Mouse (Mus musculus): Measurements from ENCODE around the gene Mfng.

Gene Mfng

DNA sequence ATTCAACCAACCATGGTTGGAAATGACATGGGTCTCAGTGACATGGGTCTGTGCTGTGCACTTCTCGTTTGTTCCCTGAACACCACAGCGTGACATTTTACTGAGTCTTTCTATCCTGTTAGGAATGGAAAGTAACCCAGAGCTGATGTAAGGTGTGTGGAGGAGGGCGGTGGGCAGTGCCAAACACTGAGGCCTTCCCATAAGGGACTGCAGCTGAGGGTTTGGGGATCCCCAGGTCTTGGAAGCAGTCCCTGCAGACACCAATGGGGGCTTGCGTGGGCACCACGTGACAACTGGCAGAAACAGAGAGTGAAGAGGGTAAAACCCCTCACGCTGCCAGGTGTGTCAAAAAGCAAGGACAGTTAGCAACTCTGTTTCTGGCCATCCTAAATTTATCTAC is 15.1 kb downstream of the Mfng start:
- DNase-seq (ENCODE audit: extremely low read depth, low read depth): no peak

- DNase-seq (ENCODE audit: extremely low read depth, low read depth): no peak
Observed at GRCm38 (mm10) chr15:78755966-78756725, 17.1 kb downstream of the Mfng start.

GRCm38 (mm10) chr15:78755226-78755625 is 18.0 kb downstream of the Mfng start:
- no peak for DNase-seq (ENCODE audit: extremely low read depth, low read depth)

DNA sequence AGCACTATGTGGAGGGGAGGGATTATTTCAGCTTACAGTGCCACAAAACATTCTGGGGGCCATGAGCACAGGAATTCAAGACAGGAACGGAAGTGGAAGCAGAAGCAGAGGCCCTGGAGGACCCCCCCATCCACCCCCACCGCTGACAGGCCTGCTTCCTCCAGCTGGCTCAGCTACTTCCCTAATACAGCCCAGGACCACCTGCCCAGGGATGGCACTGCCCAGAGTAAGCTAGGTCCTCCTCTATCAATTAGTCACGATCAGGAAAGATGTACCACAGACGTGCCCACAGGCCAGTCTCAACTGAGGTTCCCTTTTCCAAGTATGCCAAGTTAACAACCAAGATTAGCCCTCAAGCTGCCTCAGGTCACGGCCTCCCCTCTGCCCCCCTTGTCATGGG is 19.1 kb downstream of the Mfng start:
- no peak for DNase-seq (ENCODE audit: extremely low read depth, low read depth)

GRCm38 (mm10) chr15:78752991-78753390 is 20.3 kb downstream of the Mfng start:
- DNase-seq (ENCODE audit: extremely low read depth, low read depth): no peak

DNA sequence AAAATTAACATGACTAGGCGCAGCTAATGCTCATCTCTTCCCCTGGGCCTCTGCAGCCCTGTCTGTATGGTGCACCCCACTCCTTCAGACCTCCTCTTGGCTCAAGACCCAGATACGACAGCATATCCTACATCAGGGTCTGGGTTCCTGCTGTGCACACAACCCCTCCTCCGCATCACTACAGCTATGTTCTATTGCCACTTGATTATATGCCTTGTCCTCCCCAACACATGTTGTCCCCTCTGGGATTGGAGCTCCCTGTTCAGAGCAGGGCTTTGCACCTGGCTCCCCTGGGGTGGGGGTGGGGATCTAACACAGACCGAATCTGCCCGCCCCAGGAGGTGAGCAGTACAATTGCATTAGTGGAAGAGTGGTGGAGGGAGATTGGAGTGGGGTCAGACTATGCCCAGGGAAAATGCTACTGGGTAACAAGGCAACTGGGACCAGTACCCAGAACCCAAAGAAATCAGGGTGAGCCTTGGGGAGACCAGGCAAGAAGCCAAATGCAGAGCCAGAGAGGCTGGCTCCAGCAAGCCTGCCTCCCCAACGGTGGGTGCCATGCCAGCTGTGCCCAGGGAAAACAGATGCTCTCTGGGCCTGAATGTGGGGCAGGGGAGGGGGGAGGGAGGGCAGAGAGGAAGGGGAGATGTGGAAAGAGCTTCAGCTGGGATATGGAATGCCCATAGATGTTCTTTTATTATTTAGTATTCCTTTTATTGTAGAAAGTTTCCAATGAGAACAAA is 22.5 kb downstream of the Mfng start:
- no peak for DNase-seq (ENCODE audit: extremely low read depth, low read depth)

DNA sequence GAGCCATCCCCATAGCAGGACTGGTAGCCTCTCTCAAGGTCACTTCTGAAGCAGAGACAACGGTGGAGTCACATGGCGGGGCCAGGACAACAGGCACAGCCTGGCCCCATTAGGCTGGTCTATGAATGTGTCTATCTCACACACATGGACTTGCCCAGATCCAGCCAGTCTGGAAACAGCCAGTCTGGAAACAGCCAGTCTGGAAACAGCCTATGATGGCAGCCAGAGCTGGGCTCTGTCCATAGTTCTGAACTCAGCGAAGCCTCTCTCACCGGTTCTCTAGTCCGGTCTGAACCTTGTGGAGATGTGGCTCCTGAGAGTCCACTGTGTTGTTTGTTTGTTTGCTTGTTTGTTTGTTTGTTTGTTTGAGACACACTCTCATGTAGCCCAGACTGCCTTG is 23.4 kb downstream of the Mfng start:
- DNase-seq (ENCODE audit: extremely low read depth, low read depth): no peak

DNA sequence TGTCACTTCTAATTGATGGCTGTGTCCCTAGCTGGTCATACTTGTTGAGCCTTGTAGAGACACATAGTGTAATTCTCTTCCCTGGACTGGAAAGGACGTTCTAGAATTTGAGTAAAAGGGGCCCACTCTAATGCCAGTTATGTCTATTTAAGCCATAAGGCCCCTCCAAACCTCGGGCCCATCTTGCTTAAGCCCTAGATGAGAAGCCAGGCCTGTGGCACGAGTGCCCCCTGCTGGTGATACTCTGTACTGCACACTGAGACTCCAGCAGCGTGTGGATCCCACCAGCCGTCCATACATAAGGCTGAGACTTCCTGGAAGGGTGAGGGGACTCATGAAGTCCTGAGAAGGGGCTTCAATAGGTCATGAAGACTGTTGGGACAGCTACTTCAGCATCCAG is 29.1 kb downstream of the Mfng start:
- DNase-seq (ENCODE audit: extremely low read depth, low read depth): no peak

- no peak for DNase-seq (ENCODE audit: extremely low read depth, low read depth)
Observed at GRCm38 (mm10) chr15:78742831-78743230, 30.4 kb downstream of the Mfng start.

DNA sequence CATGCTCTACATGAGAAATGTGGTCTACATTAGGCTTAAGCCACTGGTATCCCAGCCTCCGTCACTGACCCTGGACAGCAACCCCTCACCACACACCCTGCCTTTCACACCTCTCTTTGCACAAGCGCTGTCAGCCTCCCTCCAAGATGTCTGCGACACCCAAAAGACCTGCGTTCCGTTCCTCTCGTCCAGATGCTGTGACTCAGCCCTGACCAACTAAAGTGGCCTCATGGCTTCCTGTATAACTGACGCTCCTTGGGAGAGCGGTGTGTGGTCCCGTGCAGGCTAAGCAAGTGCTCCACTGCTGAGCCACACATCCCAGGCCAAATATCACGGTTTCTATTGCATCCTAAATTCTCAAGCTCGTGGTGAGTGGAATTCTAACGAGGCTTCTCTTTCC is 32.6 kb downstream of the Mfng start:
- DNase-seq (ENCODE audit: extremely low read depth, low read depth): no peak

DNA sequence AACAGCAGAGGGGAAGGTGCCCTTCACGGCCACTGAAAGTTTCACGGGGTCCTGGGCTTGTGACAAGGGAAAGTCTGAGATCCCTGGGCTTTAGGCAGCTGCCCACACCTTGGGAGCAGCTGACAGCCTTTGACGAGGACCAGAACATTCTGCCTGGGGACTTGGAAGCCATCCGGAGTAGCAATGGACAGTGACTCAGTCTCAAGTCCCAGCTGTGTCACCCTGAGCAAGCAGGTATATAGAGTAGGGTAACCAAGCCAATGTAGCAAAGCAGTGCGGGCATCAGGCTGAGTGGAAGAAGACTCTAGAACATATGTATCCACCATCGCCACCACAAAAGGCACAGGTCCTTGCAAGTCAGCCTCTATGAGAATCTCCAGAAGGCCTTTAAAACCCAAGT is 36.1 kb downstream of the Mfng start:
- no peak for DNase-seq (ENCODE audit: extremely low read depth, low read depth)

GRCm38 (mm10) chr15:78736681-78737100 is 36.6 kb downstream of the Mfng start:
- no peak for DNase-seq (ENCODE audit: extremely low read depth, low read depth)

GRCm38 (mm10) chr15:78736181-78736579 is 37.1 kb downstream of the Mfng start:
- DNase-seq (ENCODE audit: extremely low read depth, low read depth): no peak

DNA sequence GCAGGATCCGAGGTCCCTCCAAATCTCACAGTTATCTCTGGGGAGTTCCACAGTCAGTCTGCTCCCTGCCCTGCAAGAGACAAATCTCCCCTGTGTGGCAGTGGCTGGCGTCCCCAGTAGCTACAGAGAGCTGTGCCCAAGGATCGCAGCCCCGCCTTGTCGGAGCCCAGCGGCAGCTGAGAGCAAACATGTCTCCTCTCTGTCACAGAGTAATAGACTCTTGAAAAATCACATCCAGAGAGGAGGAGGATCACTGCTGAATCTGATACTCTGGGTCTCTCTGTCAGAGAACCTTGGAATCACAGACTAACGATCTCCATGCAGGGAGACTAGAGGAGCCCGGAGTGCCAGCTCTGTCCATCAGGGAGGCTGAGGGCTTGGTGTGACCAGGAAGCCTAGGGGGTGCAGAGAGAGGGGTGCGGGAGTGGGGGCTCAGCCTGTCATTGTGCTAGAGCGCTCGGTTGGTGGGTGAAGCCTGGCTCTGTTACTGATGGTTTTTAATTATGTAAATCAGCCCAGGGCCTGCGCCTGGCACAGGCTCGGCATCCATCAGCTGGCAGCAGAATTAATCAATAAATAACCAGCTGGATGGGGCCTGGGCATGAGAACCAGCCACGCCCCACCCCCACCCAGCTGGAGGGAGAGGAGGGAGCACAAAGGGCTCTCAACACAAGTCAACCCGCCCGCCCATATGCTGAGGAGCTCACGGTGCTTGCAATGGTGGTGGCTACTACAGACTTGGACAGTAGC is 37.7 kb downstream of the Mfng start:
- no peak for DNase-seq (ENCODE audit: extremely low read depth, low read depth)

GRCm38 (mm10) chr15:78731830-78732229 is 41.4 kb downstream of the Mfng start:
- no peak for DNase-seq (ENCODE audit: extremely low read depth, low read depth)

GRCm38 (mm10) chr15:78730315-78731049 is 42.8 kb downstream of the Mfng start:
- no peak for DNase-seq (ENCODE audit: extremely low read depth, low read depth)

DNA sequence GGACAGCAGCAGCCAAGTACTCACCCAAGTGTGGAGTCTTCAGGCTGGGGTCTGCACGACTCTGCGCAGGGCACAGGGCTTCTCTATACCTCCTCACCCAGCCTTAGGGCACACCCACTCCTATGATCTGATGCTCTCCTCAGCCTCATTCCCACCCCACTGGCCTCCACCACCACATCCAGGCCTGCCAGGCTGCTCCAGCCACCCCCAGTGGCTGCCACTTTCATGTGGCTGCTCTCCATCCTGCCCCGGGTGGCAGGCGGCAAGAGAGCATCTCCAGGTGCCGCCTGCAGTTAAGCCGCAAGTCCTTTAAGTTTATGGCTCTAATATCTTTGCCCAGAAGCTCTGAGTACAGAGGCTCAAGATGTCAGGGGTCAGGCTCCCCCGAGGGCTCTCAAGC is 46.6 kb downstream of the Mfng start:
- no peak for DNase-seq (ENCODE audit: extremely low read depth, low read depth)

GRCm38 (mm10) chr15:78720532-78720931 is 52.7 kb downstream of the Mfng start:
- DNase-seq (ENCODE audit: extremely low read depth, low read depth): peak; percentile 41

GRCm38 (mm10) chr15:78720094-78720493 is 53.2 kb downstream of the Mfng start:
- DNase-seq (ENCODE audit: extremely low read depth, low read depth): no peak

DNA sequence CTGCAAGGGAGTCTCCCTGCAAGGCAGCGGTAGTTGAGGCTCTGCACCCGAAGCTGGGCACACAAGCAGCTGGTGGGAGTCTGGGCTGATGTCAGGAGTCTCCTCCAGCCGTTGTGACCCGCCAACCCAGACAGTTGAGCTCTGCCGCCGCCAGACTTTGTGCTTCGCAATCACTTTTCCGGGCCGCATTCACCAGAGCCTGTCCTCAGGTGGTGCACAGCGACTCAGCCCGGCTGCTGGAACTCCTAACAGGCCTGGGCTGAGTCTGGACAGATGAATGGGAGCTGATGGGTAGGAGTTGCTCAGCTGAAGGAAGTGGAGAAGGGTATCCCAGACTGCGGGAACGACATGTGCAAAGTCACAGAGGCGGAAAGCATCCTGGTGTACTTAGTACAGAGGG is 53.9 kb downstream of the Mfng start:
- no peak for DNase-seq (ENCODE audit: extremely low read depth, low read depth)

Data from MEL-GATA-1-ER (cell line).